ENCODE assay signal across 29 mouse cellular contexts in the genomic region with DNA sequence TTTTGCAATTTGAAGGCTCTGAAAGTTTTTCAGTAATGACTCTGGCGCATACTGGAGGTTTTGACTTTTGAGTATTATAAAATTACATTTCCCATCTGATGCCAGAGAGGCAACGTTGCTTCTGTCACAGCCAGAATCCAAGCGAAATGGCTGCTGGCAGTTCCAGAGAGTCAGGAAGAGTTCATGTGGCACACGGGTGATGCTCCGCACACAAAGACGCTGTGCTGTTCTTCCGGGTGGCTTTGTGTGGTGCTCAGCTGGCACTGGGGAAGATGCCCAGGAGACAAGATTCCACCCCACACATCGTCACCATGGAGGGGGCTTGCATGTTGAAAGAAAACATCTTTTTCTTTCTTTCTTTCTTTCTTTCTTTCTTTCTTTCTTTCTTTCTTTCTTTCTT.
DNase-seq lines count a peak whose midpoint lies in the region; ATAC-seq and TF ChIP-seq lines count a peak whose summit lies in the region.
"Had no signal": no experiment of that assay in that cellular context is flagged by ENCODE, and none has a peak within 500 bp of the region (broad histone marks: within the 10 kb centered on the region; RNA-seq: fewer than 3 reads in every experiment).

No protein-coding gene starts in this region.

- H3K27me3 ChIP-seq in neural tube, embryonic 12.5 days (replicated peaks), result no peaks in the 10 kb centered on the region
- H3K27me3 ChIP-seq: embryonic facial prominence, embryonic 15.5 days; forebrain, embryonic 13.5 days; heart, embryonic 13.5 days; intestine, embryonic 15.5 days; limb, embryonic 13.5 days; lung, embryonic 15.5 days had no signal

- no peak overlapping the region for H3K27ac ChIP-seq in layer of hippocampus, adult 2 months
- no peak overlapping the region for H3K27ac ChIP-seq in neural tube, embryonic 12.5 days
- H3K27ac ChIP-seq: embryonic facial prominence, embryonic 10.5 days; embryonic facial prominence, embryonic 15.5 days; forebrain, embryonic 13.5 days; heart, embryonic 13.5 days; intestine, embryonic 15.5 days; limb, embryonic 13.5 days; lung, embryonic 15.5 days; stomach, postnatal 0 days had no signal

- no peak for TF ChIP-seq CTCF in layer of hippocampus, adult 2 months (conservative IDR thresholded peaks at IDR 0.05)

- H3K4me1 ChIP-seq in neural tube, embryonic 12.5 days, result no peaks in the 10 kb centered on the region
- H3K4me1 ChIP-seq: embryonic facial prominence, embryonic 10.5 days; embryonic facial prominence, embryonic 15.5 days; intestine, embryonic 15.5 days; lung, embryonic 15.5 days had no signal

- no peak for DNase-seq in frontal cortex, postnatal 25 days (ENCODE audit: low spot score in 2 of 2)
- DNase-seq in layer of hippocampus, adult 2 months (ENCODE audit: low spot score in 2 of 2), result no peak
- DNase-seq in layer of hippocampus, postnatal 10 days (ENCODE audit: low spot score in 2 of 2), result no peak
- no peak for DNase-seq in neural tube, embryonic 10.5 days (ENCODE audit: extremely low spot score, low spot score)
- no peak for DNase-seq in retina, postnatal 1 day
- DNase-seq: adrenal gland, postnatal 14 days; cerebellum, adult 2 months; cerebellum, postnatal 25 days; gastrocnemius, postnatal 10 days; heart, postnatal 10 days; kidney, adult 2 months; kidney, postnatal 36 days; layer of hippocampus, postnatal 36 days; right cerebral cortex, postnatal 4 days; thymus, adult 18-20 months; thymus, postnatal 25 days had no signal

- ATAC-seq in frontal cortex, adult (ENCODE audit: low TSS enrichment), result peak; percentile 50; the same call in 1 of the 2 replicates
- ATAC-seq in neural tube, embryonic 12.5 days (ENCODE audit: low FRiP score, low read depth), result 0 out of 2 replicates have a peak, but pooled peaks have one; percentile 42
- ATAC-seq: CD4-positive, CD25-positive, alpha-beta regulatory T cell, adult 4 months; forebrain, embryonic 13.5 days; intestine, embryonic 15.5 days had no signal

- H3K4me2 ChIP-seq in neural tube, embryonic 12.5 days (replicated peaks), result no peak overlapping the region
- H3K4me2 ChIP-seq: embryonic facial prominence, embryonic 15.5 days; forebrain, embryonic 13.5 days; heart, embryonic 13.5 days; intestine, embryonic 15.5 days; limb, embryonic 13.5 days; liver, embryonic 11.5 days; lung, embryonic 15.5 days; midbrain, embryonic 11.5 days had no signal

- 80% methylated on average over 8 of the region's 8 CpGs for WGBS in neural tube, embryonic 12.5 days

- no peaks in the 10 kb centered on the region for H3K9me3 ChIP-seq in neural tube, embryonic 12.5 days
- H3K9me3 ChIP-seq: embryonic facial prominence, embryonic 10.5 days; embryonic facial prominence, embryonic 15.5 days; forebrain, embryonic 13.5 days; heart, embryonic 13.5 days; intestine, embryonic 15.5 days; limb, embryonic 13.5 days; lung, embryonic 15.5 days had no signal

- no peaks in the 10 kb centered on the region for H3K36me3 ChIP-seq in neural tube, embryonic 12.5 days
- H3K36me3 ChIP-seq: embryonic facial prominence, embryonic 10.5 days; embryonic facial prominence, embryonic 15.5 days; heart, embryonic 13.5 days; intestine, embryonic 15.5 days; limb, embryonic 13.5 days; lung, embryonic 15.5 days had no signal

- H3K9ac ChIP-seq in neural tube, embryonic 12.5 days, result no peak overlapping the region
- H3K9ac ChIP-seq: embryonic facial prominence, embryonic 15.5 days; forebrain, embryonic 13.5 days; heart, embryonic 13.5 days; intestine, embryonic 15.5 days; limb, embryonic 13.5 days; lung, embryonic 15.5 days had no signal

- peak overlapping the region; percentile 41 for H3K4me3 ChIP-seq in layer of hippocampus, adult 2 months
- H3K4me3 ChIP-seq in neural tube, embryonic 12.5 days, result no peak overlapping the region
- H3K4me3 ChIP-seq: embryonic facial prominence, embryonic 10.5 days; embryonic facial prominence, embryonic 15.5 days; forebrain, embryonic 13.5 days; heart, embryonic 13.5 days; intestine, embryonic 15.5 days; limb, embryonic 13.5 days; lung, embryonic 15.5 days had no signal
